Mouse (Mus musculus) ES-Bruce4 (cell line): ENCODE results near the gene Rhd. TPM values are rescaled to one million over a fixed set of nuclear protein-coding genes. Genes with fewer than 3 reads are reported as not detected.
A peak's percentile ranks its signal among the peaks of the same experiment; 100 is the strongest.

ENCODE experiments used
- H3K27ac ChIP-seq: 2 replicates; pipeline ENCODE4 v1.5.1; 2012; ENCODE audit warnings: low read length, inconsistent platforms; ENCODE audit not compliant: insufficient read depth
- H3K27me3 ChIP-seq: 2 replicates; pipeline ENCODE4 v1.6.1; 2012; ENCODE audit warnings: mild to moderate bottlenecking, low read length, inconsistent platforms; ENCODE audit not compliant: control insufficient read depth, poor library complexity, insufficient read depth, severe bottlenecking
- H3K36me3 ChIP-seq: 2 replicates; pipeline ENCODE4 v1.6.1; 2012; ENCODE audit warnings: inconsistent platforms, mild to moderate bottlenecking, low read length, moderate library complexity; ENCODE audit not compliant: control insufficient read depth, poor library complexity, insufficient read depth, severe bottlenecking
- H3K4me1 ChIP-seq: one replicate; pipeline ENCODE4 v1.8.1; 2011; ENCODE audit warnings: low read length; ENCODE audit not compliant: control insufficient read depth, insufficient read depth
- H3K4me3 ChIP-seq: 2 replicates; pipeline ENCODE4 v1.5.1; 2011; ENCODE audit warnings: low read depth, mild to moderate bottlenecking, low read length
- H3K9ac ChIP-seq: 2 replicates; pipeline ENCODE4 v1.6.1; 2012; ENCODE audit warnings: low read depth, mild to moderate bottlenecking, inconsistent platforms; ENCODE audit not compliant: poor library complexity, severe bottlenecking
- H3K9me3 ChIP-seq: replicated peaks from 2 replicates; pipeline ENCODE4 v1.6.1; 2012; ENCODE audit warnings: mild to moderate bottlenecking, low read length, inconsistent platforms; ENCODE audit not compliant: control insufficient read depth, poor library complexity, insufficient read depth, severe bottlenecking
- CTCF ChIP-seq: IDR thresholded peaks from one replicate; pipeline ENCODE4 v1.8.1; 2011; ENCODE audit warnings: low read depth, low read length
- EP300 ChIP-seq: IDR thresholded peaks from 2 replicates; pipeline ENCODE4 v1.6.1; 2011; ENCODE audit warnings: low read depth, low read length; ENCODE audit not compliant: insufficient read depth
- POLR2A ChIP-seq: IDR thresholded peaks from one replicate; pipeline ENCODE4 v1.8.1; 2011; ENCODE audit warnings: low read length; ENCODE audit not compliant: insufficient read depth
- polyA plus RNA-seq: library from polyadenylated mRNA; stranded (reverse); fragments of >200 nt; gene quantifications from 2 replicates; pipeline ENCODE4 v1.2.4, GENCODE M21; 2011; ENCODE audit warnings: low read depth; ENCODE audit not compliant: missing spikeins, insufficient read depth, insufficient read length

Gene Rhd
- polyA plus RNA-seq, 1 experiment: 4.2 TPM

GRCm38 (mm10) chr4:134879410-134879981 is 15.2 kb downstream of the Rhd start:
- Histone ChIP-seq H3K9me3 (no peaks in the 10 kb centered on the region), H3K27ac (no peak overlapping the region), H3K27me3 (no peaks in the 10 kb centered on the region), H3K36me3 (no peaks in the 10 kb centered on the region), H3K4me1 (peaks cover 6% of the 10 kb centered on the region), H3K4me3 (peak overlapping the region; percentile 75), H3K9ac (no peak overlapping the region)
- TF ChIP-seq CTCF (peak; percentile 84), POLR2A (no peak)

GRCm38 (mm10) chr4:134880041-134880440 is 15.7 kb downstream of the Rhd start:
- peak overlapping the region; percentile 75 for H3K4me3 ChIP-seq
- H3K36me3 ChIP-seq: no peaks in the 10 kb centered on the region
- H3K9me3 ChIP-seq: no peaks in the 10 kb centered on the region
- H3K27me3 ChIP-seq: no peaks in the 10 kb centered on the region
- H3K9ac ChIP-seq: no peak overlapping the region
- peaks cover 2% of the 10 kb centered on the region for H3K4me1 ChIP-seq
- TF ChIP-seq CTCF (peak; percentile 53), EP300 (no peak)
- H3K27ac ChIP-seq: no peak overlapping the region

- H3K9me3 ChIP-seq: no peaks in the 10 kb centered on the region
- H3K27me3 ChIP-seq: no peaks in the 10 kb centered on the region
- no peak overlapping the region for H3K9ac ChIP-seq
- no peaks in the 10 kb centered on the region for H3K36me3 ChIP-seq
- TF ChIP-seq EP300 (no peak), CTCF (peak; percentile 86)
- H3K27ac ChIP-seq: no peak overlapping the region
- H3K4me3 ChIP-seq: no peak overlapping the region
- H3K4me1 ChIP-seq: peaks cover 2% of the 10 kb centered on the region
These were observed 18.9 kb downstream of the Rhd start for GRCm38 (mm10) chr4:134883266-134883665.

GRCm38 (mm10) chr4:134883808-134884207 is 19.5 kb downstream of the Rhd start:
- Histone ChIP-seq H3K9ac (no peak overlapping the region), H3K4me1 (peaks cover 2% of the 10 kb centered on the region), H3K4me3 (no peak overlapping the region), H3K27ac (no peak overlapping the region), H3K36me3 (no peaks in the 10 kb centered on the region), H3K27me3 (no peaks in the 10 kb centered on the region), H3K9me3 (no peaks in the 10 kb centered on the region)
- no peak for TF ChIP-seq EP300
- no peak for TF ChIP-seq CTCF
- TF ChIP-seq POLR2A: no peak

GRCm38 (mm10) chr4:134884364-134884763 is 20.0 kb downstream of the Rhd start:
- Histone ChIP-seq H3K4me3 (no peak overlapping the region), H3K4me1 (peaks cover 2% of the 10 kb centered on the region), H3K9me3 (no peaks in the 10 kb centered on the region), H3K27me3 (no peaks in the 10 kb centered on the region), H3K9ac (no peak overlapping the region), H3K36me3 (no peaks in the 10 kb centered on the region), H3K27ac (no peak overlapping the region)
- TF ChIP-seq EP300: no peak
- no peak for TF ChIP-seq POLR2A
- no peak for TF ChIP-seq CTCF

GRCm38 (mm10) chr4:134892096-134892495 is 27.8 kb downstream of the Rhd start:
- no peak overlapping the region for H3K4me3 ChIP-seq
- H3K4me1 ChIP-seq: peaks cover 1% of the 10 kb centered on the region
- H3K9ac ChIP-seq: no peak overlapping the region
- no peaks in the 10 kb centered on the region for H3K27me3 ChIP-seq
- H3K27ac ChIP-seq: no peak overlapping the region
- H3K36me3 ChIP-seq: peaks cover 13% of the 10 kb centered on the region; the same call in 1 of the 2 replicates
- no peaks in the 10 kb centered on the region for H3K9me3 ChIP-seq
- TF ChIP-seq CTCF (no peak), POLR2A (no peak), EP300 (no peak)

GRCm38 (mm10) chr4:134897256-134897655 is 32.9 kb downstream of the Rhd start:
- Histone ChIP-seq H3K4me1 (no peaks in the 10 kb centered on the region), H3K27ac (no peak overlapping the region), H3K36me3 (peaks cover 34% of the 10 kb centered on the region), H3K27me3 (no peaks in the 10 kb centered on the region), H3K9ac (no peak overlapping the region), H3K9me3 (no peaks in the 10 kb centered on the region), H3K4me3 (no peak overlapping the region)
- TF ChIP-seq EP300 (no peak), CTCF (no peak), POLR2A (no peak)
